Mouse (Mus musculus) kidney, embryonic 15.5 days (tissue): ENCODE results near the gene Mtcp1. TPM values are rescaled to one million over a fixed set of nuclear protein-coding genes. Genes with fewer than 3 reads are reported as not detected.

Experiments
- ATAC-seq: fragments of 200-750 bp; cut with Nextera tagmentation; replicated peaks from 2 replicates; pipeline ENCODE4 v1.8.0; 2017; ENCODE audit warnings: moderate TSS enrichment; ENCODE audit not compliant: low FRiP score
- H3K27ac ChIP-seq: fragments of 300-500 bp; sonication (generic); 2 replicates; pipeline ENCODE4 v1.5.1; 2015; ENCODE audit warnings: mild to moderate bottlenecking, inconsistent platforms
- H3K27me3 ChIP-seq: fragments of 300-500 bp; sonication (generic); 2 replicates; pipeline ENCODE4 v1.6.1; 2015; ENCODE audit warnings: inconsistent platforms
- H3K36me3 ChIP-seq: fragments of 300-500 bp; sonication (generic); 2 replicates; pipeline ENCODE4 v1.6.1; 2015; ENCODE audit warnings: inconsistent platforms
- H3K4me1 ChIP-seq: fragments of 300-500 bp; sonication (generic); 2 replicates; pipeline ENCODE4 v1.6.1; 2015; ENCODE audit warnings: inconsistent platforms
- H3K4me2 ChIP-seq: fragments of 300-500 bp; sonication (generic); 2 replicates; pipeline ENCODE4 v1.6.1; 2015; ENCODE audit warnings: moderate library complexity, mild to moderate bottlenecking, inconsistent platforms
- H3K4me3 ChIP-seq: fragments of 300-500 bp; sonication (generic); replicated peaks from 2 replicates; pipeline ENCODE4 v1.5.1; 2015; ENCODE audit warnings: mild to moderate bottlenecking, inconsistent platforms
- H3K9ac ChIP-seq: fragments of 300-500 bp; sonication (generic); 2 replicates; pipeline ENCODE4 v1.6.1; 2015; ENCODE audit warnings: mild to moderate bottlenecking, inconsistent platforms
- H3K9me3 ChIP-seq: fragments of 300-500 bp; sonication (generic); replicated peaks from 2 replicates; pipeline ENCODE4 v1.6.1; 2016; ENCODE audit warnings: inconsistent platforms
- WGBS: fragments of 180-500 bp; shearing (Covaris S2); methylation state at CpG from one replicate; pipeline ENCODE4 v1.1.7; 2015; ENCODE audit warnings: mixed read lengths; 5-methylcytosine and 5-hydroxymethylcytosine counted together
- polyA plus RNA-seq: library from polyadenylated mRNA; unstranded; fragments of >200 nt; fragmentation: Nextera tagmentation; extraction: Ambion mirVana; gene quantifications from 2 replicates; pipeline ENCODE4 v1.2.1, GENCODE M21; 2015

Mtcp1 gene
- polyA plus RNA-seq = 9.2 and 10.2 TPM in 2 replicates

DNA sequence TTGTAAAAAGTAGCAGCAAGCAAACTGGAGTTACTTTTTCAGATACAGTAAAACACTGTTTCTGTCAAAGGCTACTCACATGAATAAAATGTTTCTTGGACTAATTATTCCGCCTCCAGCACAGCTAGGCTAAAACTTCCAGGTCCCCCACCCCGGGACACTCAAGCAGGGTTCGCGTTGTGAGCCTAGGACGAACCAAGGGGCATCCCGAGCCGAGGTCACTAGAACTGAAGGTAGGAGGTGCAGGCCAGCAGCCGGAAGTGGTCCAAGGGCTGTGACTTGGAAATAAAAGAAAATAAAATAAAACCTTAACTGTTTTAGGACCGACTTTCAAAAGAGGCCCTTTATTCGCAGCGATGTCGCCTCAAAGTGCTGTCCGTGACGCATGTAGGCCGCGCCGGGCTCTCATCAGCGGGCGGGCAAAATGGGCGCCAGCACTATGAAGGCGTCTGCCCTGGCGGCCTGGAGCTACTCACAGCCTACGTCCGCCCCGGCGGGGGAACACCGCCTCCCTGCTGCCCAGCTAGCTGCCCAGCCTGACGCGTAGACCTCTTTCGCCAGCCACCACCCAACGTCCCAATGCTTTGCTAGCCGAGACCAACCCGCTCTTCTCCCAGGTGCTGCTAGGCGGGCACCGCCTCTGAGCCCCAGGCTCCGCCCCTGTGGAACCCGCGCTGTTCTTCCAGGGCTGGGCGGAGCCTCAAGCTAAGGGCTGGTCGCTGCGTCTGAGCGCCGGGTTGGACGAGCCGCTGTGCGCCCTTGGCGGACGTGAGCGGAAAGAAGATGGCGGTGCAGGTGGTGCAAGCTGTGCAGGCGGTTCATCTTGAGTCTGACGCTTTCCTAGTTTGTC, at the start of gene Mtcp1, which contains the start of the genes Cmc4 and Brcc3:
Mtcp1 (minus strand) TSS at position 653 of the 850 bp plus-strand sequence.
Cmc4 (minus strand) TSS at position 649 of the 850 bp plus-strand sequence.
Brcc3 (plus strand) TSS at position 693 of the 850 bp plus-strand sequence.
- 19% methylated on average over 52 of the region's 52 CpGs for WGBS
- no peaks in the 10 kb centered on the region for H3K27me3 ChIP-seq
- peak within 1 kb of the TSS; percentile 52 for H3K9ac ChIP-seq
- peak within 1 kb of the TSS; percentile 91 for H3K27ac ChIP-seq
- no peaks in the 10 kb centered on the region for H3K9me3 ChIP-seq
- 0 out of 2 replicates have a peak, but pooled peaks cover 3% of the 10 kb centered on the region for H3K36me3 ChIP-seq
- no peaks in the 10 kb centered on the region for H3K4me1 ChIP-seq
- H3K4me3 ChIP-seq = peak within 1 kb of the TSS; percentile 58
- ATAC-seq = peak; percentile 99
- peak within 1 kb of the TSS; percentile 51 for H3K4me2 ChIP-seq

DNA sequence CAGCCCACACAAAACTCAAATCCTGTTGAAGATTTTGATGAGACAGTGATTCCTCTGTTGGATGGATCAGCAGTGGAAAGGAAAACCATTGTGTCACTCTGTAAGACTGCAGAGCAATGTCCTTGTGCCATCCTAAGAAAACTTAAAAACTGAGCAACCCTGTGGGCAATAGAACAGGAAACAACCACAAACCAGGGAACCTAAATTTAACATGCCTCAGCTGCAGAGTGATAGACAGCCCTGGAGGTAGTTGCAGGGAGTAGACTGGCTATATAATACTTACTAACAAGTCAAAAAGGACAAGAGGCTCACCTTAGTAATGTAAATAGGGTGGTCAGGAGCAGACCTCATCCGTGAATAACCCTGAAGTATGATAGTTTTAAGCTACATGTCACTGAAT, 38.2 kb upstream of the Mtcp1 start:
- H3K4me2 ChIP-seq = no peak overlapping the region
- no peaks in the 10 kb centered on the region for H3K4me1 ChIP-seq
- no peak for ATAC-seq
- H3K9me3 ChIP-seq = no peaks in the 10 kb centered on the region; the same call in 1 of the 2 replicates
- H3K4me3 ChIP-seq = no peak overlapping the region
- H3K27me3 ChIP-seq = no peaks in the 10 kb centered on the region
- H3K9ac ChIP-seq = no peak overlapping the region
- peaks cover 50% of the 10 kb centered on the region for H3K36me3 ChIP-seq
- 83% methylated on average over 1 of the region's 1 CpGs for WGBS
- no peak overlapping the region for H3K27ac ChIP-seq

DNA sequence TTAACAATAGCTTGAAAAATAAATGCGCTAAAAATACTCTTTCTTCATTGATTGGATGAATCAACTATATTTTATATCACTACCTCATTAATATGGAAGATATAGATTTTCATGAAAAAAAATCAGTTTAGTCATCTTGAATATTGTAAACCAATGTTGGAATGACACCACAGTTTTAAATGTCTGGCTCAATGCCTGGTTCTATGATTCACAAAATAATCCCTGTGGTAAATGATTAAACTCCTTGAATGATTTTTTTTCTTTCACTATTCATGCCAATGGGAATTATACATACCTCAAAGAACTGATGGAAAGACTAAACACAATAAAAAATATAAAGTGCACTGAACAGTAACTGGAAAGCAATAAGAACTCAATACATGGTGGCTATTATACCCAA, 6.7 kb downstream of the Mtcp1 start:
- WGBS = 86% methylated on average over 1 of the region's 1 CpGs
- H3K9me3 ChIP-seq = no peaks in the 10 kb centered on the region
- no peak overlapping the region for H3K4me2 ChIP-seq
- H3K36me3 ChIP-seq = no peaks in the 10 kb centered on the region
- no peak overlapping the region for H3K27ac ChIP-seq
- ATAC-seq = no peak
- no peak overlapping the region for H3K4me3 ChIP-seq
- H3K4me1 ChIP-seq = no peaks in the 10 kb centered on the region
- H3K9ac ChIP-seq = no peak overlapping the region
- H3K27me3 ChIP-seq = no peaks in the 10 kb centered on the region

DNA sequence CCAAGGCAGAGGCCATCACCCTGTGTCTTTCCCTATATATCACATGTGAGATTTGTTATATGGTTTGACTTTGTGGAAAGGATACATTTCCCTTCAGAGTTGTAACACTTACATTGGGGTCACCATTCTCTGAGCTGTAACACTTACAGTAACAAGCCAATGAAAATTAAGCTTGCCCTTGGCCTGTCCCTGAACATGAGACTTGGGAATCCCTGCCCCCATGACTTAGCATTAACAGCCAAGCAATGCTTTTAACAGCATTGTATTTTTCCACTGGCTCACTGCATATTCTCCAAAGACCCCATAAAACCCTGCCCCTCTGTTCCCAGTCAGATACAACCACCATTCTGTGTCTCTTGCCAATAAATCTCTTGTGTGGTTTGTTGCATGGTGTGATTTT, 13.0 kb downstream of the Mtcp1 start:
- H3K27me3 ChIP-seq = no peaks in the 10 kb centered on the region
- H3K4me1 ChIP-seq = no peaks in the 10 kb centered on the region
- H3K4me3 ChIP-seq = no peak overlapping the region
- no peak overlapping the region for H3K9ac ChIP-seq
- H3K27ac ChIP-seq = no peak overlapping the region
- no peak for ATAC-seq
- H3K36me3 ChIP-seq = 0 out of 2 replicates have a peak, but pooled peaks cover 6% of the 10 kb centered on the region
- no peak overlapping the region for H3K4me2 ChIP-seq
- H3K9me3 ChIP-seq = no peaks in the 10 kb centered on the region

DNA sequence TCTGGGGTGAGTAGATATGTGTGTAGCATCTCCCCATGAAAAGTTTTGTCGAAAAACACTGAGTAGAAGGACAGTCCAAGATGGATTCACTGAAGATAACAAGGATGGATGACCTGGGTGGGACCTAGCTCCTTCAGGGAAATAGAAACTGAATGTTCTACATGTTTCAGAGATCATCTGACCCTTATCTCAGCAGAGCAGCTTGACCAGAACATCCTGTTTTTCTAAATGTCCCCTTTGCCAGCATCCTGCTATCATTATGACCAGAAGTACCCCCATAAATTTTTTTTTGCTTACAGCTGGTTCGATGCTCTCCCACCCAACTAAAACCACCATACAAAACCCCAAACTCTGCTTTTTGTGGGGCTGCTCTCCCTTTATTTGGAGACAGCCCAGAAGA, 13.7 kb downstream of the Mtcp1 start:
- Histone ChIP-seq H3K4me3 (no peak overlapping the region), H3K4me1 (no peaks in the 10 kb centered on the region), H3K36me3 (0 out of 2 replicates have a peak, but pooled peaks cover 6% of the 10 kb centered on the region), H3K9me3 (no peaks in the 10 kb centered on the region), H3K27me3 (no peaks in the 10 kb centered on the region), H3K4me2 (no peak overlapping the region), H3K9ac (no peak overlapping the region), H3K27ac (no peak overlapping the region)
- 62% methylated on average over 2 of the region's 2 CpGs for WGBS
- ATAC-seq = no peak

DNA sequence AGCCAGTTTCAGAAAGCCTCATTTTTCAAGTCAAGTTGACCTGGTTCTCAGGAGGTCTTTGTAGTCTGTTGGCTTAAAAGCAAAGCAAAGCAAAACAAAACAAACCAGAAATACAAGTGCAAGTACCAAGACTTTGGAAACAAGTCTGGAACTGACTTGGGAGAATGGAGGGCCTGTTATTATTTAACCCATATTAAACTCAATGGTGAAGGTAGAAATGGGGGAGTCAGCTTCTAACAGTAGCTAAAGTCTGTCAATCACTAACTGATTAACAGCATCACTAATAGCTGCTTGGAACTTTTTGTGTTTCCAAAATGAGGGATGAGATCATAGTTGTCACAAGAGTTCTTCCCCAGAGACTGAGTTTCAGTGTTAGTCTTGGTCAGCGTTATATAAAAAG, 16.9 kb downstream of the Mtcp1 start:
- Histone ChIP-seq H3K9me3 (no peaks in the 10 kb centered on the region), H3K4me3 (no peak overlapping the region), H3K27me3 (no peaks in the 10 kb centered on the region), H3K4me1 (no peaks in the 10 kb centered on the region), H3K4me2 (no peak overlapping the region), H3K36me3 (peaks cover 11% of the 10 kb centered on the region; the same call in 1 of the 2 replicates), H3K9ac (no peak overlapping the region), H3K27ac (no peak overlapping the region)
- no peak for ATAC-seq
- WGBS = 89% methylated on average over 1 of the region's 1 CpGs

DNA sequence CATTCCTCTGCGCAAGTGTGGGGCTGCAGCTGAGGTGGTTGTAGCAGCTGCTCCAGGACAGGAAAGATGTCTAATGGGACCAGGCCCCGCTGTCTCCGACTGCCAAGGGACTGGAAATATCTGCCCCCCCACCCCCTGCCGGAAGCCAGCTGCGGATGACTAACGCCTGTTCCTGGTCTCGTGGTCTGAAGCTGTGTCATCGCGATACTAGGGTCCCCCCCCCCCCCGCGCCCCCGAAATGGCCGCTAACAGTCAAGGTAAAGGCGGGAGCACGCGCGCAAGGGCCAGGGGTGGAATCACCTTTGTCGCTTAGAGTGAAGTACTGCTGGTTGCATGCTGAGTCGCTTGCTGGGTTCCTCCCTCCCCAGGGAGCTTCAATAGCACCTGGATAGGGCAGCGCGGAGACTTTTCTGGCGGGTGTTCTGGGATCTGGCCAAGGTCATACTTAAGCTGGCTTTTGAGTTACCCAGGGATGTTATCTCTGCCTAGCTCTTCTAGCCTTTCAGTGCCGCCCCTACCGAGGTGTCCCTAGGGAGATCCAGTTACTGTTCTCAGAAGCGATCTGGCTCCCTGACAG, 34.1 kb downstream of the Mtcp1 start, which contains the start of the genes Fundc2 and F8:
Fundc2 (plus strand) TSS at position 205 of the 577 bp plus-strand sequence.
F8 (minus strand) TSS at position 421 of the 577 bp plus-strand sequence.
- Histone ChIP-seq H3K27me3 (no peaks in the 10 kb centered on the region), H3K9ac (peak within 1 kb of the TSS; percentile 44; the same call in 1 of the 2 replicates), H3K36me3 (no peaks in the 10 kb centered on the region), H3K9me3 (no peaks in the 10 kb centered on the region), H3K4me1 (no peaks in the 10 kb centered on the region), H3K4me3 (peak within 1 kb of the TSS; percentile 55), H3K27ac (peak within 1 kb of the TSS; percentile 86), H3K4me2 (peak within 1 kb of the TSS; percentile 51)
- ATAC-seq = peak; percentile 96
- WGBS = 18% methylated on average over 15 of the region's 25 CpGs

DNA sequence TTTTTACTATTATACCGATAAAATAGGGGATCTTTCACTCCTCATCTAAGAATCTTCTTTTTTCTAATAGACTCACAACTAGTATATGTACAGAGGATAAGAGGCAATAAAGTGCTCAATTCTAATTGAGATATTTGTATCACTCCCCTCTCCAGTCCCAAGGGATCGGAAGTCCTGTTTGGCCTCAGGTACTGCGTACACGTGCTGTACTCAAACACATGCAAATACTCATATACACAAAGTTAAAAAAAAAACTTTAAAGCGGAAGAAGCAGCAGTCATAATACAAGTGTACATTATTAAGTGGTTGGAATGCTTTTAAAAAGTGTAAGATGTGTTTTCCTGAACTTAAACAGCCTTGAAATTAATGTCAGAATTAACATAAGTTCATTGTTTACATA, 34.7 kb downstream of the Mtcp1 start:
- H3K4me2 ChIP-seq = peak overlapping the region; percentile 51
- H3K9me3 ChIP-seq = no peaks in the 10 kb centered on the region
- H3K27me3 ChIP-seq = no peaks in the 10 kb centered on the region
- no peak overlapping the region for H3K9ac ChIP-seq
- H3K4me1 ChIP-seq = no peaks in the 10 kb centered on the region
- peak overlapping the region; percentile 86; the same call in 1 of the 2 replicates for H3K27ac ChIP-seq
- H3K4me3 ChIP-seq = peak overlapping the region; percentile 55
- no peaks in the 10 kb centered on the region for H3K36me3 ChIP-seq
- WGBS = 57% methylated on average over 5 of the region's 5 CpGs
- ATAC-seq = no peak

DNA sequence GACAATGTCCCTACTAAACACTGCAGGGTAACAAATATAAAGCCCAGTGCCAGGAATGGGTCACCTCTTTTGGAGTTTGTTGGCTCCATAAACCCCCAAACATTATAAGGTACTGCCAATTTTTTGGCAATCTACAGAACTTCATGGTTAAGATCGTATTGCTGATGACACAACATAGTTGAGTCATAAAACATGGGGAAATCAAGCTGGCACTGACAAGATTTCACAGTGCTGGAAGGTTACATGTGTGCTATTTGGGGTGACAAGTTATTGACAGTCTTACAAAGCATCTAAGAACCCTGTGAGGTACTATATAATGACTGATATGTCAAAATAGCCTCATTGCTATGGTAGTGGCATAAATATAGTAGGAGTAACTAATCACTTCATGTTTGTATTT, 35.2 kb downstream of the Mtcp1 start:
- Histone ChIP-seq H3K9ac (no peak overlapping the region), H3K4me3 (no peak overlapping the region), H3K27ac (no peak overlapping the region), H3K27me3 (no peaks in the 10 kb centered on the region), H3K36me3 (no peaks in the 10 kb centered on the region), H3K4me2 (no peak overlapping the region), H3K4me1 (no peaks in the 10 kb centered on the region), H3K9me3 (no peaks in the 10 kb centered on the region)
- ATAC-seq = no peak
- 82% methylated on average over 1 of the region's 1 CpGs for WGBS

DNA sequence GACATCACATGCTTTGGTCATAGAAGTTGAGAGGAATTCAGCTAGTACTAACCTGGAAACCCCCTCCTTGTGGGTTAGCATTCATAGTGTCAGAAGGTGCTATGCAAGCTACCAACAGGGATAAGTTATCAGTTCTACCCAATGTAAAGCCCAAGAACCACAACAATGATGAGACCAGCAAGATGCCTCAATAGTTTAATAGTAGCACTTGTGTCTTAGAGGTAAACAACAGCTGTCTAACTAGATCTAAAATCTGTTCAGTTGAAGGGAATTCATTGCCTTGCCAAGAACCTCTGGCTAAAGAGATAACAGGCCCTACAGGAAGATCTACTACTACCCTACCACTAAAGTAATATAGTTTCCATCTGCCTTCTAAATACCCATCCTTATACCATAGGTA, 39.6 kb downstream of the Mtcp1 start:
- Histone ChIP-seq H3K27me3 (no peaks in the 10 kb centered on the region), H3K4me1 (no peaks in the 10 kb centered on the region), H3K4me2 (no peak overlapping the region), H3K9me3 (no peaks in the 10 kb centered on the region), H3K4me3 (no peak overlapping the region), H3K36me3 (no peaks in the 10 kb centered on the region), H3K9ac (no peak overlapping the region), H3K27ac (no peak overlapping the region)
- no peak for ATAC-seq

DNA sequence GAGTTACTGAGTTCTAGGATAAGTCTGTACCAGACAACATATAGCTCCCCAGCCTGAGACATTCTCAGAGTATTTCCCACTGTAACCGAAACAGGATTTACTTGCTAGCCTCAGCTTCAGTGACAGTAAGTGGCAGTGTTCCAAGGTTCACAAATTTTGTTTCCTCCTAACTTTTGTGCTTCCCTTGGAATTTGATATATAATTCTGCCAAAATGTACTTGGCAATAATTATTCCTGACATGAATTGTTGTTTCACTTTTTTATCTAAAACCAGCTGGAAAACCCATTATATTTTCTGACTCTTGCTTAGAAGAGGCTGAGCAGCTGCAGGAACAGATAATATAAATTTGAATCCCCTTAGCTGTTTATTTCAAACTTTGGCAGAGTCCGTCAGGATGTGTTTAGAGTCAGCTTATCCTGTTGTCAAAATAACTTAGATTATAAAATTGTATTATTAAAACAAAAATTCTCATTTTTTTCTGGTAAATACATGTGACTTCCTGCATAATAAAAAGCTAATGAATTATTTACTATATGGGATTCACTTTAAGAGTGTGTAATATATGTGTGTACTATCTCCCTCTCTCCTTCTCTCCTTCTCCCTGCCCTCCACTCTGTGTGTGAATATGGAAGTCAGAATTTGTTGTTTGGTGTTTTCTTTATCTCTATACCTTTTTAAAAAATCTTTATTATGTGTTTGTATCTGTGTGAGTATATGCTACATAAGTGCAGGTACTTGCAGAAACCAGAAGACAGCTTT, 43.5 kb downstream of the Mtcp1 start:
- H3K27me3 ChIP-seq = no peaks in the 10 kb centered on the region
- H3K4me1 ChIP-seq = no peaks in the 10 kb centered on the region
- H3K36me3 ChIP-seq = no peaks in the 10 kb centered on the region
- no peak overlapping the region for H3K9ac ChIP-seq
- H3K4me3 ChIP-seq = no peak overlapping the region
- no peaks in the 10 kb centered on the region for H3K9me3 ChIP-seq
- no peak overlapping the region for H3K4me2 ChIP-seq
- H3K27ac ChIP-seq = no peak overlapping the region
- no peak for ATAC-seq
- 60% methylated on average over 2 of the region's 2 CpGs for WGBS

DNA sequence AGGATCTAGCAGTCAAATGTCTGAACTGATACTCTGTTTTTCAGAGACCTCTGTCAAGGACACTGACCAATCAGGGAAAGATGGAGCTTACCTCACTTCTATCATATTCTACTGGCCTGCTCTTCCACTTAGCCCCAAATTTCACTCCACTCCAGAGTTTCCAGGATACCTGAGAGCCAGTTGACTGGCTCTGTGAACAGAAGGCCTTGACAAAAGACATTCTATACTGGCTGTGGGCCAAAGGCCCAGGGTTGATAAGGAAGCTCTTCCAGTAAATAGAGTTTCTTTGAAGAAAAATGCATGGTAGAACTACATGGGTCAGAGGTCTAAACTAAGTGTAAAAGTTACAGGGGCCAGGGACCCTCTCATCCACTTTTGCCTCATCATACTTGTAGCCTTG, 46.2 kb downstream of the Mtcp1 start:
- H3K9ac ChIP-seq = no peak overlapping the region
- H3K36me3 ChIP-seq = no peaks in the 10 kb centered on the region
- no peak overlapping the region for H3K4me2 ChIP-seq
- H3K9me3 ChIP-seq = no peaks in the 10 kb centered on the region
- no peak for ATAC-seq
- no peaks in the 10 kb centered on the region for H3K4me1 ChIP-seq
- no peak overlapping the region for H3K4me3 ChIP-seq
- no peak overlapping the region for H3K27ac ChIP-seq
- no peaks in the 10 kb centered on the region for H3K27me3 ChIP-seq
